Mouse (Mus musculus) stomach, embryonic 14.5 days (tissue): ENCODE data around the gene Aes. TPM values are rescaled to one million over a fixed set of nuclear protein-coding genes. Genes with fewer than 3 reads are reported as not detected.

ENCODE experiments used
- ATAC-seq: fragments of 200-750 bp; cut with Nextera tagmentation; 2 replicates; pipeline ENCODE4 v1.8.0; 2017; ENCODE audit warnings: low read depth, moderate TSS enrichment; ENCODE audit not compliant: insufficient number of reproducible peaks, insufficient read depth, low FRiP score
- H3K27ac ChIP-seq: fragments of 300-500 bp; sonication (generic); 2 replicates; pipeline ENCODE4 v1.5.1; 2014; ENCODE audit warnings: mild to moderate bottlenecking, low read length, moderate library complexity, mixed read lengths
- H3K27me3 ChIP-seq: fragments of 300-500 bp; sonication (generic); 2 replicates; pipeline ENCODE4 v1.6.1; 2014; ENCODE audit warnings: low read length, control low read depth, mixed read lengths; ENCODE audit not compliant: control insufficient read depth, insufficient read depth
- H3K36me3 ChIP-seq: fragments of 300-500 bp; sonication (generic); 2 replicates; pipeline ENCODE4 v1.6.1; 2014; ENCODE audit warnings: mild to moderate bottlenecking, control low read depth, low read length, moderate library complexity, mixed read lengths; ENCODE audit not compliant: control insufficient read depth, insufficient read depth
- H3K4me1 ChIP-seq: fragments of 300-500 bp; sonication (generic); 2 replicates; pipeline ENCODE4 v1.6.1; 2014; ENCODE audit warnings: low read length, control low read depth, mixed read lengths; ENCODE audit not compliant: control insufficient read depth, insufficient read depth
- H3K4me2 ChIP-seq: fragments of 300-500 bp; sonication (generic); replicated peaks from 2 replicates; pipeline ENCODE4 v1.6.1; 2014; ENCODE audit warnings: low read depth, low read length, control low read depth
- H3K4me3 ChIP-seq: fragments of 300-500 bp; sonication (generic); 2 replicates; pipeline ENCODE4 v1.5.1; 2014; ENCODE audit warnings: low read depth, low read length, control low read depth
- H3K9ac ChIP-seq: fragments of 300-500 bp; sonication (generic); replicated peaks from 2 replicates; pipeline ENCODE4 v1.6.1; 2014; ENCODE audit warnings: low read depth, mild to moderate bottlenecking, control low read depth, low read length, moderate library complexity, mixed read lengths
- H3K9me3 ChIP-seq: fragments of 300-500 bp; sonication (generic); 2 replicates; pipeline ENCODE4 v1.6.1; 2016; ENCODE audit warnings: low read depth, low read length, control low read depth; ENCODE audit not compliant: control insufficient read depth
- WGBS: fragments of 180-500 bp; shearing (Covaris S2); extraction: QIAGEN DNeasy Blood & Tissue Kit; methylation state at CpG from one replicate; pipeline ENCODE4 v1.1.7; 2014; 5-methylcytosine and 5-hydroxymethylcytosine counted together
- polyA plus RNA-seq: library from polyadenylated mRNA; unstranded; fragments of >200 nt; fragmentation: Nextera tagmentation; extraction: Ambion mirVana; gene quantifications from 2 replicates; pipeline ENCODE4 v1.2.1, GENCODE M21; 2014

The Aes gene
- polyA plus RNA-seq, 1 experiment from 2014 or later: 363 TPM

GRCm38 (mm10) chr10:81605974-81606751, 46.9 kb downstream of the Aes start, which contains the start of gene BC025920:
Gene BC025920 (plus strand): TSS chr10:81606270.
- WGBS: under 1% methylated on average over 39 of the region's 39 CpGs
- H3K27ac ChIP-seq: peak within 1 kb of the TSS; percentile 91

GRCm38 (mm10) chr10:81608308-81608707, 49.0 kb downstream of the Aes start:
- Histone ChIP-seq H3K27me3 (no peaks in the 10 kb centered on the region), H3K4me3 (no peak overlapping the region), H3K27ac (no peak overlapping the region), H3K9me3 (no peaks in the 10 kb centered on the region; the same call in 1 of the 2 replicates), H3K4me2 (no peak overlapping the region), H3K9ac (no peak overlapping the region), H3K4me1 (peaks cover 3% of the 10 kb centered on the region; the same call in 1 of the 2 replicates), H3K36me3 (no peaks in the 10 kb centered on the region)
- WGBS: 79% methylated on average over 1 of the region's 1 CpGs
- ATAC-seq: no peak

More at GRCm38 (mm10) chr10:81605974-81606751, 46.9 kb downstream of the Aes start, which contains the start of gene BC025920:
- Histone ChIP-seq H3K4me1 (peaks cover 9% of the 10 kb centered on the region), H3K4me3 (peak within 1 kb of the TSS; percentile 49), H3K9ac (peak within 1 kb of the TSS; percentile 33; the same call in 1 of the 2 replicates), H3K27me3 (no peaks in the 10 kb centered on the region), H3K4me2 (peak within 1 kb of the TSS; percentile 94), H3K36me3 (no peaks in the 10 kb centered on the region), H3K9me3 (no peaks in the 10 kb centered on the region; the same call in 1 of the 2 replicates)
- peak; percentile 89 for ATAC-seq

- Histone ChIP-seq H3K27ac (no peak overlapping the region), H3K9me3 (no peaks in the 10 kb centered on the region; the same call in 1 of the 2 replicates), H3K36me3 (no peaks in the 10 kb centered on the region), H3K4me3 (no peak overlapping the region), H3K4me2 (no peak overlapping the region), H3K4me1 (no peaks in the 10 kb centered on the region), H3K9ac (no peak overlapping the region), H3K27me3 (no peaks in the 10 kb centered on the region)
- 61% methylated on average over 3 of the region's 3 CpGs for WGBS
- peak; percentile 12; the same call in 1 of the 2 replicates for ATAC-seq
Measured at GRCm38 (mm10) chr10:81612779-81613178, 53.5 kb downstream of the Aes start.

- H3K4me3 ChIP-seq: no peak overlapping the region
- WGBS: 51% methylated on average over 6 of the region's 6 CpGs
- no peak overlapping the region for H3K27ac ChIP-seq
- H3K9me3 ChIP-seq: no peaks in the 10 kb centered on the region; the same call in 1 of the 2 replicates
- no peaks in the 10 kb centered on the region for H3K27me3 ChIP-seq
- H3K4me2 ChIP-seq: no peak overlapping the region
- H3K9ac ChIP-seq: no peak overlapping the region
- H3K4me1 ChIP-seq: no peaks in the 10 kb centered on the region
- ATAC-seq: no peak
- no peaks in the 10 kb centered on the region for H3K36me3 ChIP-seq
Measured at GRCm38 (mm10) chr10:81615486-81615885, 56.2 kb downstream of the Aes start.

Other genes starting within 250 kb of the Aes start
- 21.3 and 21.7 TPM in 2 replicates for gene Cactin, start 238.4 kb upstream of the Aes start, polyA plus RNA-seq
- gene Tbxa2r, start 230.8 kb upstream of the Aes start, polyA plus RNA-seq: 23.1 and 23.4 TPM in 2 replicates
- gene Gipc3, start 216.2 kb upstream of the Aes start, polyA plus RNA-seq: 0.07 TPM in 1 of 2 replicates, not detected in the other
- 98.6 TPM in 2 replicates for gene Hmg20b, start 209.0 kb upstream of the Aes start, polyA plus RNA-seq
- 4.7 and 4.8 TPM in 2 replicates for gene Mfsd12, start 202.0 kb upstream of the Aes start, polyA plus RNA-seq
- 0.43 and 0.59 TPM in 2 replicates for gene 4930404N11Rik, start 193.7 kb upstream of the Aes start, polyA plus RNA-seq
- 81.3 and 88.7 TPM in 2 replicates for gene Fzr1, start 181.0 kb upstream of the Aes start, polyA plus RNA-seq
- 44.8 and 48.5 TPM in 2 replicates for gene Dohh, start 175.1 kb upstream of the Aes start, polyA plus RNA-seq
- gene Gm48551, start 175.0 kb upstream of the Aes start, polyA plus RNA-seq: 3.1 and 4.1 TPM in 2 replicates
- 1.0 and 1.1 TPM in 2 replicates for gene Gm48552, start 170.5 kb upstream of the Aes start, polyA plus RNA-seq
- gene Smim24, start 166.4 kb upstream of the Aes start, polyA plus RNA-seq: 17.7 and 21.5 TPM in 2 replicates
- 76.0 and 80.1 TPM in 2 replicates for gene Nfic, start 103.9 kb upstream of the Aes start, polyA plus RNA-seq
- 1.7 and 2.2 TPM in 2 replicates for gene Celf5, start 76.8 kb upstream of the Aes start, polyA plus RNA-seq
- gene Ncln, start 63.1 kb upstream of the Aes start, polyA plus RNA-seq: 79.1 and 79.3 TPM in 2 replicates
- gene S1pr4, start 59.4 kb upstream of the Aes start, polyA plus RNA-seq: 0.41 and 0.72 TPM in 2 replicates
- 3.6 and 7.4 TPM in 2 replicates for gene Gna15, start 35.3 kb upstream of the Aes start, polyA plus RNA-seq
- gene Gna11, start 14.3 kb upstream of the Aes start, polyA plus RNA-seq: 86.2 and 89.3 TPM in 2 replicates
- gene Tle2, start 15.1 kb downstream of the Aes start, polyA plus RNA-seq: 17.7 and 19.1 TPM in 2 replicates
- gene Tle6, start 41.6 kb downstream of the Aes start, polyA plus RNA-seq: 14.3 and 18.2 TPM in 2 replicates
- gene BC025920, start 46.8 kb downstream of the Aes start, polyA plus RNA-seq: 0.57 and 0.69 TPM in 2 replicates
- 33.4 and 43.4 TPM in 2 replicates for gene Sirt6, start 68.3 kb downstream of the Aes start, polyA plus RNA-seq
- gene Ankrd24, start 69.1 kb downstream of the Aes start, polyA plus RNA-seq: 7.8 and 9.1 TPM in 2 replicates
- gene Gm10778, start 89.6 kb downstream of the Aes start, polyA plus RNA-seq: 6.0 and 6.3 TPM in 2 replicates
- 22.1 and 23.8 TPM in 2 replicates for gene Zfp433, start 145.3 kb downstream of the Aes start, polyA plus RNA-seq
- 13.9 and 15.3 TPM in 2 replicates for gene Gm3055, start 211.7 kb downstream of the Aes start, polyA plus RNA-seq